In genomic region chr14:21820880-21821505, GRCm38 (mm10) we compare ENCODE assay signal across 18 mouse cellular contexts. TPM values are rescaled to one million over a fixed set of nuclear protein-coding genes. Genes with fewer than 3 reads are reported as not detected.
DNase-seq lines count a peak whose midpoint lies in the region; ATAC-seq and TF ChIP-seq lines count a peak whose summit lies in the region.
"Had no signal": no experiment of that assay in that cellular context is flagged by ENCODE, and none has a peak within 500 bp of the region (broad histone marks: within the 10 kb centered on the region; RNA-seq: fewer than 3 reads in every experiment).

No protein-coding gene starts in this region.

- no peaks in the 10 kb centered on the region for H3K36me3 ChIP-seq in intestine, postnatal 0 days (ENCODE audit: control insufficient read depth, insufficient read depth)
- no peaks in the 10 kb centered on the region for H3K36me3 ChIP-seq in intestine, embryonic 16.5 days (ENCODE audit: control insufficient read depth, insufficient read depth, low read length)
- H3K36me3 ChIP-seq in liver, embryonic 12.5 days = no peaks in the 10 kb centered on the region

- H3K9me3 ChIP-seq in intestine, postnatal 0 days (ENCODE audit: control insufficient read depth) = no peaks in the 10 kb centered on the region
- H3K9me3 ChIP-seq in intestine, embryonic 16.5 days (ENCODE audit: control insufficient read depth, low read length) = no peaks in the 10 kb centered on the region
- no peaks in the 10 kb centered on the region for H3K9me3 ChIP-seq in liver, embryonic 12.5 days (replicated peaks)

- 90% methylated on average over 4 of the region's 4 CpGs for WGBS in intestine, postnatal 0 days
- 95% methylated on average over 4 of the region's 4 CpGs for WGBS in intestine, embryonic 16.5 days
- WGBS in liver, embryonic 12.5 days (ENCODE audit: insufficient replicate concordance) = 75% methylated on average over 4 of the region's 4 CpGs

- H3K4me2 ChIP-seq in intestine, postnatal 0 days (replicated peaks; ENCODE audit: low read depth) = no peak overlapping the region
- H3K4me2 ChIP-seq in intestine, embryonic 16.5 days (ENCODE audit: low read depth, low read length) = no peak overlapping the region
- no peak overlapping the region for H3K4me2 ChIP-seq in liver, embryonic 12.5 days

- TF ChIP-seq CTCF in intestine, postnatal 0 days (IDR thresholded peaks at IDR 0.05; ENCODE audit: low read depth) = peak; percentile 62

- no peak for ATAC-seq in intestine, postnatal 0 days
- ATAC-seq in intestine, embryonic 16.5 days = no peak
- ATAC-seq in liver, embryonic 12.5 days = no peak
- ATAC-seq: forebrain, embryonic 16.5 days; hindbrain, postnatal 0 days had no signal

- H3K4me1 ChIP-seq in intestine, postnatal 0 days (replicated peaks; ENCODE audit: control insufficient read depth, insufficient read depth, low read length) = 0 out of 2 replicates have a peak, but pooled peaks cover 4% of the 10 kb centered on the region
- peaks cover 33% of the 10 kb centered on the region for H3K4me1 ChIP-seq in intestine, embryonic 16.5 days (ENCODE audit: control insufficient read depth, insufficient read depth, low read length)
- H3K4me1 ChIP-seq in liver, embryonic 12.5 days = peaks cover 55% of the 10 kb centered on the region

- no peak overlapping the region for H3K27ac ChIP-seq in intestine, postnatal 0 days (ENCODE audit: low read depth, low read length)
- no peak overlapping the region for H3K27ac ChIP-seq in intestine, embryonic 16.5 days (ENCODE audit: low read length)
- H3K27ac ChIP-seq in liver, embryonic 12.5 days = peak overlapping the region; percentile 17; the same call in 1 of the 2 replicates
- H3K27ac ChIP-seq: hindbrain, postnatal 0 days had no signal

- peak; percentile 97 for DNase-seq in 3T3-L1 (ENCODE audit: low read depth, low spot score)
- peak; percentile 66 for DNase-seq in Muller cell, postnatal 12 days (ENCODE audit: inconsistent ontology term)
- no peak for DNase-seq in gastrocnemius, postnatal 10 days
- no peak for DNase-seq in yolk sac, embryonic 10.5 days (ENCODE audit: low spot score)
- no peak for DNase-seq in gastrocnemius, postnatal 4 days (ENCODE audit: low spot score in 2 of 2)
- DNase-seq: cerebellum, adult 11-12 months; gastrocnemius, postnatal 14 days; kidney, postnatal 10 days; layer of hippocampus, adult 9-11 months; left cerebral cortex, postnatal 4 days; midbrain, embryonic 14.5 days; right cerebral cortex, postnatal 4 days; thymus, postnatal 36 days had no signal

- H3K4me3 ChIP-seq in intestine, postnatal 0 days (ENCODE audit: low read depth, low read length) = no peak overlapping the region
- no peak overlapping the region for H3K4me3 ChIP-seq in intestine, embryonic 16.5 days (ENCODE audit: low read length)
- H3K4me3 ChIP-seq in liver, embryonic 12.5 days = no peak overlapping the region

- H3K9ac ChIP-seq in intestine, postnatal 0 days (ENCODE audit: low read depth, low read length) = no peak overlapping the region
- H3K9ac ChIP-seq in intestine, embryonic 16.5 days (ENCODE audit: low read depth, low read length) = no peak overlapping the region
- no peak overlapping the region for H3K9ac ChIP-seq in liver, embryonic 12.5 days

- no peaks in the 10 kb centered on the region for H3K27me3 ChIP-seq in intestine, postnatal 0 days (replicated peaks; ENCODE audit: control insufficient read depth, insufficient read depth, low read length)
- no peaks in the 10 kb centered on the region for H3K27me3 ChIP-seq in intestine, embryonic 16.5 days (replicated peaks; ENCODE audit: control insufficient read depth, insufficient read depth, low read length)
- no peaks in the 10 kb centered on the region for H3K27me3 ChIP-seq in liver, embryonic 12.5 days (replicated peaks)

RNA-seq across cellular contexts. Expression of gene Vdac2, which starts 4.0 kb away (rescaled TPM):
- 354 and 371 TPM in 2 replicates for polyA plus RNA-seq in intestine, postnatal 0 days (2015; fragmentation: Nextera tagmentation; extraction: Ambion mirVana)
- 410 and 422 TPM in 2 replicates for polyA plus RNA-seq in intestine, embryonic 16.5 days (2015; fragmentation: Nextera tagmentation; extraction: Ambion mirVana)
- polyA plus RNA-seq in liver, embryonic 12.5 days (2016; fragmentation: Nextera tagmentation; extraction: Ambion mirVana) = 194 and 198 TPM in 2 replicates
- total RNA-seq in gastrocnemius, postnatal 10 days (2021) = 100 to 1,000 TPM; 308 to 335 TPM
- 100 to 1,000 TPM; 266 to 297 TPM for total RNA-seq in gastrocnemius, postnatal 4 days (2021)

RNA-seq across cellular contexts. Expression of gene Comtd1, which starts 27.8 kb away (rescaled TPM):
- 67.3 and 70.5 TPM in 2 replicates for polyA plus RNA-seq in intestine, postnatal 0 days (2015; fragmentation: Nextera tagmentation; extraction: Ambion mirVana)
- polyA plus RNA-seq in intestine, embryonic 16.5 days (2015; fragmentation: Nextera tagmentation; extraction: Ambion mirVana) = 88.2 and 89.1 TPM in 2 replicates
- polyA plus RNA-seq in liver, embryonic 12.5 days (2016; fragmentation: Nextera tagmentation; extraction: Ambion mirVana) = 35.7 and 41.3 TPM in 2 replicates
- total RNA-seq in gastrocnemius, postnatal 10 days (2021) = 10 to 100 TPM; 10.3 to 11.1 TPM
- 10 to 100 TPM; 10.3 to 13.9 TPM for total RNA-seq in gastrocnemius, postnatal 4 days (2021)

Comparison
In these comparisons a context has a peak if more than half of its experiments do, and no peak if none do; other contexts are left out.
1. DNase-seq: peak in 3T3-L1 (single experiment) and Muller cell, postnatal 12 days (single experiment); none in gastrocnemius, postnatal 10 days (single experiment), yolk sac, embryonic 10.5 days (single experiment) and gastrocnemius, postnatal 4 days (0 of 2).